Mouse (Mus musculus) gastrocnemius, adult 2 months (tissue): ENCODE measurements around the gene Gramd1b. TPM values are rescaled to one million over a fixed set of nuclear protein-coding genes. Genes with fewer than 3 reads are reported as not detected.

Experiments
- DNase-seq: peaks from one replicate; pipeline ENCODE4 v3.0.0; 2022
- H3K27ac ChIP-seq: fragments of 200-600 bp; 2 replicates; pipeline ENCODE4 v1.8.1; 2022; ENCODE audit warnings: mild to moderate bottlenecking
- H3K4me3 ChIP-seq: fragments of 200-600 bp; 2 replicates; pipeline ENCODE4 v1.8.1; 2022; ENCODE audit warnings: mild to moderate bottlenecking, moderate library complexity
- CTCF ChIP-seq: fragments of 200-600 bp; IDR thresholded peaks from 2 replicates; pipeline ENCODE4 v1.8.1; 2022; ENCODE audit warnings: antibody characterized with exemption, mild to moderate bottlenecking, moderate library complexity
- intact Hi-C: fragments of 180-260 bp; cut with DNase I; formaldehyde crosslinking; loops from one replicate; pipeline ENCODE4 v1.15.1; 2025
- total RNA-seq, 2 experiments: library from RNA; stranded (reverse); gene quantifications; 2 replicates each; pipeline ENCODE4 v1.2.3; 2021

Gene Gramd1b
- total RNA-seq, 2 experiments from 2014 or later, result 5.3 to 8.2 TPM

GRCm38 (mm10) chr9:40465596-40465995 is 65.6 kb downstream of the Gramd1b start:
- no peak for TF ChIP-seq CTCF
- Histone ChIP-seq H3K27ac (no peak overlapping the region), H3K4me3 (no peak overlapping the region)
- intact Hi-C loops, result no loop called here
- DNase-seq, result no peak

- no peak for TF ChIP-seq CTCF
- H3K4me3 ChIP-seq, result no peak overlapping the region
- no peak for DNase-seq
- intact Hi-C loops, result no loop called here
- no peak overlapping the region for H3K27ac ChIP-seq
Measured at GRCm38 (mm10) chr9:40462401-40462800, 68.8 kb downstream of the Gramd1b start.

- Histone ChIP-seq H3K4me3 (no peak overlapping the region), H3K27ac (no peak overlapping the region)
- TF ChIP-seq CTCF, result no peak
- intact Hi-C loops, result no loop called here
- DNase-seq, result peak; percentile 23
Measured at GRCm38 (mm10) chr9:40460781-40461180, 70.4 kb downstream of the Gramd1b start.

- H3K4me3 ChIP-seq, result no peak overlapping the region
- TF ChIP-seq CTCF, result no peak
- DNase-seq, result no peak
- H3K27ac ChIP-seq, result peak overlapping the region; percentile 5; the same call in 1 of the 2 replicates
- intact Hi-C loops, result loop anchor here (5.0 kb wide), 1 partner anchor 42 kb away; no protein-coding TSS in a partner anchor
Measured at GRCm38 (mm10) chr9:40459304-40460280, 71.6 kb downstream of the Gramd1b start.

GRCm38 (mm10) chr9:40458559-40459303 is 72.5 kb downstream of the Gramd1b start:
- Histone ChIP-seq H3K27ac (peak overlapping the region; percentile 5; the same call in 1 of the 2 replicates), H3K4me3 (no peak overlapping the region)
- TF ChIP-seq CTCF, result no peak
- DNase-seq, result no peak
- intact Hi-C loops, result loop anchor here (5.0 kb wide), 1 partner anchor 41 kb away; no protein-coding TSS in a partner anchor

- peak; percentile 19 for DNase-seq
- no peak for TF ChIP-seq CTCF
- Histone ChIP-seq H3K4me3 (no peak overlapping the region), H3K27ac (no peak overlapping the region)
- intact Hi-C loops, result loop anchor here (5.0 kb wide), 1 partner anchor 40 kb away; no protein-coding TSS in a partner anchor
Measured at GRCm38 (mm10) chr9:40457448-40457847, 73.7 kb downstream of the Gramd1b start.

GRCm38 (mm10) chr9:40456191-40456590 is 75.0 kb downstream of the Gramd1b start:
- intact Hi-C loops, result loop anchor here (5.0 kb wide), 1 partner anchor 39 kb away; no protein-coding TSS in a partner anchor
- Histone ChIP-seq H3K4me3 (peak overlapping the region; percentile 86), H3K27ac (peak overlapping the region; percentile 84)
- peak; percentile 29 for DNase-seq
- no peak for TF ChIP-seq CTCF

GRCm38 (mm10) chr9:40455336-40456185 is 75.6 kb downstream of the Gramd1b start:
- peak; percentile 5; the same call in 1 of the 2 replicates for TF ChIP-seq CTCF
- peak overlapping the region; percentile 84 for H3K27ac ChIP-seq
- DNase-seq, result peak; percentile 70
- peak overlapping the region; percentile 86 for H3K4me3 ChIP-seq
- intact Hi-C loops, result loop anchor here (5.0 kb wide), 1 partner anchor 38 kb away; no protein-coding TSS in a partner anchor

- Histone ChIP-seq H3K27ac (peak overlapping the region; percentile 84), H3K4me3 (peak overlapping the region; percentile 86)
- no peak for TF ChIP-seq CTCF
- DNase-seq, result no peak
- intact Hi-C loops, result loop anchor here (5.0 kb wide), 1 partner anchor 38 kb away; no protein-coding TSS in a partner anchor
Measured at GRCm38 (mm10) chr9:40455020-40455335, 76.2 kb downstream of the Gramd1b start.

GRCm38 (mm10) chr9:40453889-40454288 is 77.3 kb downstream of the Gramd1b start:
- DNase-seq, result no peak
- no peak overlapping the region for H3K27ac ChIP-seq
- no peak overlapping the region for H3K4me3 ChIP-seq
- intact Hi-C loops, result no loop called here
- TF ChIP-seq CTCF, result no peak

GRCm38 (mm10) chr9:40452208-40452607 is 79.0 kb downstream of the Gramd1b start:
- DNase-seq, result no peak
- intact Hi-C loops, result no loop called here
- Histone ChIP-seq H3K4me3 (no peak overlapping the region), H3K27ac (no peak overlapping the region)
- peak; percentile 19; the same call in 1 of the 2 replicates for TF ChIP-seq CTCF

- intact Hi-C loops, result no loop called here
- TF ChIP-seq CTCF, result no peak
- Histone ChIP-seq H3K4me3 (no peak overlapping the region), H3K27ac (no peak overlapping the region)
- DNase-seq, result no peak
Measured at GRCm38 (mm10) chr9:40450776-40451175, 80.4 kb downstream of the Gramd1b start.
